Mouse (Mus musculus) thymus, adult 2 months (tissue): ENCODE measurements at regions not wholly inside any gene's neighbourhood (a gene's known extent, or its start where the extent isn't known, plus 50 kb on each side); places are given as distances from the start of the nearest gene placed in this dataset.

Experiments used
- CTCF ChIP-seq: fragments of 200-500 bp; IDR thresholded peaks from 2 replicates; pipeline ENCODE4 v1.5.1; 2012; ENCODE audit warnings: mild to moderate bottlenecking, control low read depth, low read length, moderate library complexity, borderline replicate concordance; ENCODE audit not compliant: control insufficient read depth, poor library complexity, insufficient read depth; ENCODE audit errors: extremely low read depth
- POLR2A ChIP-seq: fragments of 200-500 bp; IDR thresholded peaks from 2 replicates; pipeline ENCODE4 v1.6.1; 2012; ENCODE audit warnings: mild to moderate bottlenecking, low read length, control low read depth, moderate library complexity; ENCODE audit not compliant: control insufficient read depth, poor library complexity, insufficient read depth; ENCODE audit errors: extremely low read depth

GRCm38 (mm10) chr9:104490696-104491095 lies 56.4 kb upstream of the Cpne4 start:
- TF ChIP-seq POLR2A (no peak), CTCF (no peak)
